Mouse (Mus musculus) layer of hippocampus, postnatal 14 days (tissue): Measurements from ENCODE around the gene Serpina3m. TPM values are rescaled to one million over a fixed set of nuclear protein-coding genes. Genes with fewer than 3 reads are reported as not detected.
"Not testable (repeated sequence)": the region's sequence is repeated elsewhere in the genome, so short reads cannot be mapped to it uniquely, and the experiment has no call there.

Source experiments
- DNase-seq, 2 experiments: peaks; one replicate each; pipeline ENCODE4 v3.0.0; 2021 to 2022; ENCODE audit warnings: low spot score in 2 of 2, mixed read lengths in 1 of 2
- long read RNA-seq, 2 experiments: library from polyadenylated mRNA; stranded (forward); transcript quantifications; one replicate each; pipeline ENCODE4 v2.0.0; 2021
- total RNA-seq, 2 experiments: library from RNA; stranded (reverse); gene quantifications; 2 replicates each; pipeline ENCODE4 v1.2.3; 2021

Serpina3m gene
- under 1 TPM in 1 of 2 experiments, not detected in 1; 0.45 TPM for total RNA-seq
- long read RNA-seq, experiment 1 = 0 reads
- long read RNA-seq, experiment 2 = 0 reads

DNA sequence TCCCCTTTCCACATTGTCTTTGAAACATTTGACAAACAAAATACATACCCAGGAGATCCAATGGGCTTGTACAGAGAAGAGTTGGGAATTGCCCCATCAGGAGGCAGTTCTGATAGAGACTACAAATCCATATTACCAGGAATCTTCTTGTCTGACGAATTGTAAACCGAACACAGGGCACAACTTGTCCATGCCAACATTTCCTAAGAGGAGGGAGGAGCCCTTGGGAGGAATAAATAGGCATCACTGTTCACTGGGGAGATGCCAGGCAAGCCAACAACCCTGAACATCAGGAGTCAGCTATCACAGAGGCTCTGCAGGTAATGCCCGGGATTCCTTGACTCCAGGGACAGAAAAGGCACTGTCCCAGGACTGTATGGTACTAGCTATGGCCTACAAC lies at the start of gene Serpina3m, which contains the start of gene Serpina3k:
Gene Serpina3m, plus strand, starts transcription at position 261 of the 400 bp plus-strand sequence.
Gene Serpina3k, plus strand, starts transcription at position 261 of the 400 bp plus-strand sequence.
- not testable (repeated sequence) for DNase-seq

DNA sequence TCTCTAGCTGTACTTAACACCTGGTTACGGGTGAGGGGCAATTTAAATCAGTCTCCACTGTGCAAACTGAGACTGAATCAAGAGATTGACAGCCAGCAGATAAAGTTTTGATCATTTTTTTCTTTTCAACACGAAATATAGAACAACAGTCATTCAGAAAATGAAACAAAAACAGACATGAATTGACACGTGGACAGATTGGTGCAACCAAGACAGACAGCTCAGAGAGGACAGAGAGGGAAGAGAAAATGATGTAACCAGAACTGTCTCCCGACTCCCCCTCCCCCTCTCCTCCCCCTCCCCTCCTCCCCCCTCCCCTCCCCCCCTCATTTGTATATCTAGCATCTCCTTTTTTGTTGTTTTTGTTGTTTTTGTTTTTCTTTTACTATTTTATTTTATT lies 48.4 kb upstream of the Serpina3m start:
- no peak for DNase-seq

DNA sequence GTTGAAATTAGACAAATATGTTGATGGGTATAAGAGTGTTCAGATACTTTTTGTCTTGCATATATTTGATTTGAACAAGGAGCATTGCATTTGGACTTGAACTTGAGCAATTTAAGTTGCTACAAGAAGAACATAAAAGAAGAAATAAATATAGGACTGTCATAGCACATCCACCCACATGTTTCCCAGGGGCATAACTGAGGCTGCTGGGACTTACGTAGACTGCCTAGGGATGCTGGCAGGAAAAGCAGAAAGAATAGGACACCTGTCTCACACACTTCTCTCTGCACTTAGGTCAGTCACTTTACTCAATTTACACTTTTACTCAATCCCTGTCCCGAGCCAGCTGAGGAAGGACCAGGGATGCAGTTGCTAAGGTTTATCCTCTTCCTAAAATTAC lies 44.3 kb upstream of the Serpina3m start:
- DNase-seq = no peak

DNA sequence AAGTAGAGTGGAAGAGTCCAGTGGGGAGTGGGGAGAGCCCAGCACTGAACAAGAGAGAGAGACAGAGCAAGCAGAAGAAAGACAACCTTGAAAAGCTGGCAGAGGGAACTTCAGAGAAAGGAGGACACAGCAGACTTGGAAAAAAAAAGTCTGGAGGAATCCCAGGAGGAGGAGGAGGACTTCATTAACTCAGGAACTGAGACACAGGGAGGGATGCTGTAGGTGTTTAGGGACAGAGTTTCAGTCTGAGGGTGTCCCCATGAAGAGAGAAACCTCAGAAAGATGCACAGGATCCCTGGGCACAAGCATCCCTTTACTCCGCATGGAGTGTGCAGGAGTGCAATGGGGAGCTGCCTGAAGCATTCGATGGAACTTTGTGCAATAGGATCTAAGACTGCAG lies 40.2 kb upstream of the Serpina3m start:
- no peak for DNase-seq

DNA sequence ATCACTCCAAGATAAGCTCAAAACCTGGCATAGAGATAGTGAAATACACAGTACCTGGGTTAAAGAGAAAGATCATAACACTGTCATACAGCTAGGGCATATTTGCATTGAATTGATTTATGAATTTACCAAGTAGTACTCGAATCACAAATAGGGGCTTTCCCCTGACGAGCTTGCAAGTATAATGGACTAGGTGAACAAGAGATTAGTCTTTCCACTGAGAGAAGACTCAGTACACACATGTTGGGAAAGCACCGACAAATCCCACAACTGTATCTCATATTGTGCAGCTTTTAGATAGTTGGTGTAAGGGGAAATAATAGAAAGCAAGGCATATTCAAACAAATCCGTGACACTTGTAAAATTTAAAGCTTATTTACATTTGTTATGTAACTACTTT lies 32.3 kb upstream of the Serpina3m start:
- no peak for DNase-seq

DNA sequence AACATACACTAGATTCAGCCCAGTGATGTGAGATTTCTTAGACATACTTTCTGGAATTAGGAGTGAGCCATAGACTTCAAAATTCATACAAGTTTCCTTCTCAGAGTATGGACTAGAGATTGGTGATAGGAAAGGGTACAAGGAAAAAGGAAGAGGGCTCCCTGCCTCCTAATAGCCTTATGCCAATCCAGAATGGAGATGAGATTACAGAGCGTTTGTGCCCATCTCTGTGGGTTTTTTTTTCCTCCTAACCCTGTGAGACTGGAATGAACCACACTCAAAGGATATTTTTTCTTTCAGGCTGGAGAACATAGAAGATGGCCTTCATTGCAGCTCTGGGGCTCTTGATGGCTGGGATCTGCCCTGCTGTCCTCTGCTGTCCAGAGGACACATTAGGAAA lies 24.0 kb upstream of the Serpina3m start, which contains the start of gene Serpina3j:
Gene Serpina3j, plus strand, starts transcription at position 301 of the 400 bp plus-strand sequence.
- no peak for DNase-seq

DNA sequence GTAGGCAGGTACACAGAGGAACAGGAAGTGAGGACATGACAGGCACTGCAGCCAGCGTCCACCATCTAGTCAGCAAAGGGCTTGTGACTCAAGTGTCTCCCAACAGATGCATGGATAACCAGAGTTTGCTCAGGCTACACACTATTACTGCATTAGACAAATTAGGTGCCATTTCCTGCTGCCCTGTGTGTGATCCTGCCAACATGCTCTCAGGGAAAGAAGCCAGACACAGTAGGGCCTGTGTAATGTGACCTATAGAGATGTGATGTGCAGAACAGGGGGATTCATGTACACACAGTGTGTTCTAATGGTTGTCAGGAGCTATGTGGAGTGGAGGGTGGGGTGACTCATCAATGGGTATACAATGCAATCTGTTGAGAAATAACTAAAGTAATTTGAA lies 15.8 kb upstream of the Serpina3m start:
- DNase-seq = no peak

DNA sequence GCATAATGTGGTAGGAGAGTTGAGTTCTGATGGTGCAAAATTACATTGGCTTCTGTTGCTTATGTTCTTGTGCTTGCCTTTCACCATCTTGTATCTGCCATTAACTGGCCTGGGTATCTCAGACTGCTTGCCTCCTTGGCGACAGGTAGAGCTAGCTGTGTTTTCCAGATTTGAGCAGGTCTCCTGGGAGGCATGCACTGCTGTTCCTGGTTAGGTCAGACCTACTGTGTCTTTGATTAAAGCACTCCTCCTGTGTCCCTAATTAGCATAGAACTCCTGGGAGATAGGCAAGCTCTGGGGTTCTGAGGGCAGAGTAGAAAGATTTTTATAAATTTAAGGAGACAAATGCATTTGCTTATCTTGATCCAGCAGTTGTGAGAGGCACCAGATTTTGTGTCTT lies 6.6 kb upstream of the Serpina3m start:
- DNase-seq = no peak

DNA sequence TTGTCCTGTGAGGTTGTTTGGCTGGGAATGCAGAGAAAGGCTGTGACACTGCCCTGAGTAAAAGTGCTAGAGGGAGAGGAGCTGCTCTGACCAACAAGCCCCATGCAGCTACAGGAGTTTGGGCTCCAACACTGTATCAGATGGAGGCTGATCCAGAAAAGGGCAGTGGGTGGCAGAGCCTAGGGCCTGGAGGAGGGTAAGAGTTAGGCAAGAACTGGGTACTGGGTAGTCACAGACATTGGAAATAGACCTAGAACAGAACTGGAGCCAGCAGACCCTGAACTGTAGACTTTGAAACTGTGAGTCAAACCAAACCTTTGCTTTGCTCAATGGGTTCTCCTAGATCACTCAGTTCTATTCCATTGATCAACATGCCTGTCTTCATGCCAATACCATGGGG lies 1.4 kb upstream of the Serpina3m start:
- DNase-seq = not testable (repeated sequence)

DNA sequence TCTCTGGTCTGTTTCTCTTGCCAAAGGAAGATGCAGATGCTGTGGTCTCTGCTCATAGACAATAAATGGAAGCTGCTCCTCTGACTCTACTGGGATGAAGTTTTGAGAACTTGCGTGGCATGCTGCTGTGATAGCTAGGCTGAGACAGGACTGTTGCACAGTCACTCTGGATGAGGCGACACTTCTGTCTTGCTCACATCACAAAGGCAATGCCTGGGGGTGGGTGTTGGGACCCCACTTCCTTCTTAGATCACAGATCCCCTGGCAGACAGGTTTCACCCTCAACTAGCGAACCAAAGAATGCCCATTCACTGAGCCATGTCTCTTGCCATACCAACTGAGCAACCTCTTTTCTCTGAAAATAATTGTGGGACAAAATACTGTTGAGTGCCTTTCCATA lies 419 bp downstream of the Serpina3m start:
- no peak for DNase-seq

DNA sequence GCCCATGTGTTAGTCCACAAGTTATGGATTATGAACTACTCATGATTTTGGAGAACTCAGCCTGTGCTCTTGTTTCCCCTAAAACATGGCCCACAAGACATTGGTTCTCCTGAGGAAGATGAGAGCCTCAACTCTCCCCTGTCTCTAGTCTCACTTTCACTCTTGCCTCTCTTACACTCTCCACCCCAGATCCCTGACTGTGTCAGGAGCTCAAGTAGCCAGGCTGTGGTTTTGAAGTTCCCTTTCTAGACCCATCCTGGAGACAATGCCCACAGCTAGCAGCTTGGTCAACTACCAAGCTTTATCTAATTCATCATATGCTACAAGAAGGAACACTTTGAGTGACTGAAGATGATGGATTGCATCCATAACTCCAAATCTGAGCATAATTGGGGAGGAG lies 4.2 kb downstream of the Serpina3m start:
- not testable (repeated sequence) for DNase-seq

DNA sequence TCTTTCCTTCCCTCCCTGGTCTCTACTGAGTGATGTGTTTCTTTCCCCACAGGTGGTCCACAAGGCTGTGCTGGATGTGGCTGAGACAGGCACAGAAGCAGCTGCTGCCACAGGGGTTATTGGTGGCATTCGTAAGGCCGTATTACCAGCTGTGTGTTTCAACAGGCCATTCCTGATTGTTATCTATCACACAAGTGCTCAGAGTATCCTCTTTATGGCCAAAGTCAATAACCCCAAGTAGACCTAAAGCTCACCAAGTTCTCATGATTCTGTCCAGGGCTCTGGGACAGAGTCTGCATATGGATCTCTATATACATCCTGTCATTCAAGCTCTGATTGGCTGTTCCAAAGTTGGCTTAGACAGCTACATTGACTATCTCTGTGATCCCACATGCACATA lies 6.9 kb downstream of the Serpina3m start:
- no peak for DNase-seq

DNA sequence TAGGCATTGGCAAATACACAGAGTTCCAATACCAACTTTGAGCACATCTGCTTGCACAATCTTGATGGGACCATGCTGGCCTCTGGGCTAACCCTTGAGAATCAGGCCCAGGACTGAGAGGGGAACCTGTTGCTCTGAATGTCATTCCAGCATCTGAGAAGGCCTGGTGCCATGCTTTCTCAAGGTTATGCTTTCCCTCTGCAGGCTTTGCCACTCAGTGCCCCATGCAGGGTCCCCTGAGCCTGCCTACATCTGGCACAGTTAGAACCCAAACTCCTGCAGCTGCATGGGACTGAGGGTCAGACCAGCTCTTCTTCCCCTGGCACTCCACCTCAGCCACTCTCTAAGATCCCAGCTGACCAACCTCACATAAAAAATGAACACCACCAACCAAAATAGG lies 7.4 kb downstream of the Serpina3m start:
- no peak for DNase-seq

DNA sequence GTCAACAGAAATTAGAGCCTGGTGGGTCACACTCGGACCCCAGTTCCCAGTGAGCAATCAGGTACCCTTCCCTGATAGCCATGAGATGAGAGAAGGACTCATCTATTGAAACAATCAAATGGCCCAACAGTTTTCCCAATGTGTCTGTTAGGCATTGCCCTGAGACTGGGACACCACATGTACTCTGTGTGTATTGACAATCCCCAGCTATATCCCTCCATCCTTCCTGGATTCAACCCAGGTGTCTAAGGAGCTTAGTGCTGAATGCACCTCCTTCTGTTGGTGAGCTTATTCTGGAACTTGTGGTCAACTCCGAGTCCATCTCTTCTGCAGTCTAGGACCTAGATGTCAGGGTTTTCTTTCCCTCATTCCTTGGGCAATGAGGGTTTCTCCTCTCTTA lies 8.8 kb downstream of the Serpina3m start:
- DNase-seq = no peak

DNA sequence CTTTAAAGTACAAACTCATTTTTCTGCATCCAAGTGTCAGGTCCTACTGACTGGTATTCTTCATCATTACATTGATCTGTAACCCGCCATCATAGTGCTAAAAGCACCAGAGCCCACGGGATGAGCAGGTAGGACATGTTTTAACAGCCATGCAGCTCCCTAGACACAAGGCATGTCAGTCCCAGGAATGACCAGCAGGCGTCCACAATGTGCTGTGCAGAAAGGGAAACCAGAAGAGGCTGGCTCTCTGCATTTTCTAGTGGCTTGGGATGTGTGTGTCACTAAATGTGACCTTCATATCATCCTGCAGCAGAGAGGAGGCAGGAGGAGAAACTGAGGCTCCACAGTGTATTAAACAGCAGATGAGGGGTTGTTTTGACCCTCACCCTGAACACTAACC lies 13.5 kb downstream of the Serpina3m start:
- peak; percentile 51 to 66 for DNase-seq

DNA sequence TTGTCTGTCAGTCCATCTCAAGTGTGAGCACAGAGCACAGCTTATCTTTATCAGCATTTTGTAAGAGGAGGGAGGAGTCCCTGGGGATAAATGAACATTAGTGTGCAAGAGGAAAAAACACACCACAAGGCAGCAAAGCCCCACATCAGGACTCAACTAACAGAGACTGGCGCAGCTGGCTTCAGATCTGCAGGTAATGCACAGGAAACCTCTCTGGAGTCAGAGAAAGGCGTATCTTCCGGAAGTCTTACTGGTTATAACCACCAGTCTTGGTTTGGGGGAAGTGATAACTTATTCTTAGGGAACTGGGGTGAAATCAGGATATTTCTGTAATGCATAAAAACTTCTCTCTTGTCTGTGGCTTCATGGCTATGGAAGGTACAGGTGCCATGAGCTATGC lies 17.7 kb downstream of the Serpina3m start:
- no peak for DNase-seq

DNA sequence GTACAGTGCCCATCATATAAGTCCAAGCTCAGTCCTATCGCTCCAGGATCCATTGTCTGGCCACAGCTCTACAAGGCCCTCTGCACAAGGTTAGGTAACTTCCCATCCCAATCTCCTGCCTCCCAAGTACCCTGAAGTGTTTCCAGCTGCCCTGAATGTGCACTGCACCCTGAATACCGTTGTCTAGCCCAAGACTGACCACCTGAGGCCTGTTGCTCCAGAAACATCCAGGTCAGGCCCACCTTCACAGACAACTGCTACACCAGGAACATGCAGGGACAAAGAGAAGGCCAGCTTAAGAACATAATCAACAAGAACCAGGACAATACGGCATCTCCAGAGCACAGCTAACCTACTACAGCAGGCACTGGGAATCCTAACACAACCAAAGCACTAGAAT lies 31.7 kb downstream of the Serpina3m start:
- DNase-seq = no peak

DNA sequence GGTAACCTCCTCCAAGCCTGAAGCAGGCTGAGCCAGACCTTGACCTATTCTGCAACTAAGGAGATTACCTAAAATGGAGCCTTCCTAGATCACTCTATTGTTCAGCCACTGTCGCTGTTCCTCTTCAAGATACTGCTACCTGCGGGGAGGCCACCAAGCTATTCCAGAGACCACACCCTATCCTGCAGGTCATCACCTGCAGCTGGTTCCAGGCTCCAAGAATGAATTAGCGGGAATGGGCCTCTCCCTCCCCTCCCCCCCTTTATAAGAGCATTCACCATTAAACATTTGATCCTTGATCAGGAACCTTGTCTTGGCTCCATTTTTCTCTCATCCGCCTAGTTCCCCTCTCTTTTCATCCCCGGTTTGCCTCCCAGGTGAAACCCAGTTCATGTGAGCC lies 38.9 kb downstream of the Serpina3m start:
- not testable (repeated sequence) for DNase-seq

DNA sequence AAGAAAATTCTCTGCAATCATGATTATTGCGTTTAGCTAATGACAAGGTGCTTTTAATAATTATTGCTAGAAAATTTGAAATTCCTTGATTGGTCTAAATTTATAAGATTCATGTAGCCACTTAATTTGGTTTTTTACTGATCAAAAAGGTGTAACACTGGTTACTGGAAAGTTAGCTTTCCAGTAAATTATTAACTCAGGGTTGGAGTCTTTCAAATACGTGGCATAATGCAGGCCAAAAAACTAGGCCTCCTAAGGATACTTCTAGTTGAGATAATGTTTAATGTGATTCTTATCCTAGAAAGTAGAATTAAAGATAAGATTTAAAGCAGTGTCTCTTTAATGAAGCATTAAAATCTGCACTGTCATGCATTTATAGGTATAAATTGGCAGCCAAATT lies 40.1 kb downstream of the Serpina3m start:
- not testable (repeated sequence) for DNase-seq

DNA sequence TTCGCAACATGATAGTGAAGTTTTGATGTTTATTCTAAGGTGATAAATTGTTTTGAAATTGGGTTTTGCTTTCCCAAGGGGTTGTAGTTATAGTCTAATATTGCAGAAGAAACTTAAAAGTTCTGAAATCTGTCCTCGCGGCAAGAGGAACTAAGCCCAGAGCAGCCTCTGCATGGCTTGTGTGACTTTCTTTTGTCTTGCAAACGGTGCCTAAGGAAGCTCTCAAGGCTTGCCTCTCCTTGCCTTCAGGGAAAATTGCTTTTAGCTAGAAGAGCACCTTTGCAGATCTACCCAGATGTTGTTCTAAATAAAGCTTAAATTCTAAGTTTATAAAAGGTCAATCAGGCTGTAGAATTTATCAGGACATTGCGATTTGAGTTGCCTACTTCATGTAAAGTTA lies 40.5 kb downstream of the Serpina3m start:
- not testable (repeated sequence) for DNase-seq

DNA sequence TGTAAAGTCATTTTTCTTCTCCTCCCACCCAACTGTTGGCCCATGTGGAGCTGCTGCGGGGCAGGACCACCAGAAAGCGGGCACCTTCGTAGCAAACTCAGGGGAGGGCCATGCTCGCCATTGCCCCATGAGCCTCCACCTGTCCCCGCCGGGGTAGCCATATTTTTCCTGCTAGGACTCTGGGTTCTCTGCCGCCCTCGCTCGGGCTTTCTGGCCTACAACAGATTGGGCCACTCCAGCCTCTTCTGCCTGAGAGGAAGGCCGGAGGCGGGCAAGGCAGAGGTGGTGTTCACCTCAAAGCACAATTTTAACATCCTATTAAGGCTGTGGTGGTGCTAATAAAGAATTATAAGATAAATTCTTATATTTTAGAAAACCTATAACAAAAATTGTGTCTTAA lies 41.6 kb downstream of the Serpina3m start:
- no peak for DNase-seq

DNA sequence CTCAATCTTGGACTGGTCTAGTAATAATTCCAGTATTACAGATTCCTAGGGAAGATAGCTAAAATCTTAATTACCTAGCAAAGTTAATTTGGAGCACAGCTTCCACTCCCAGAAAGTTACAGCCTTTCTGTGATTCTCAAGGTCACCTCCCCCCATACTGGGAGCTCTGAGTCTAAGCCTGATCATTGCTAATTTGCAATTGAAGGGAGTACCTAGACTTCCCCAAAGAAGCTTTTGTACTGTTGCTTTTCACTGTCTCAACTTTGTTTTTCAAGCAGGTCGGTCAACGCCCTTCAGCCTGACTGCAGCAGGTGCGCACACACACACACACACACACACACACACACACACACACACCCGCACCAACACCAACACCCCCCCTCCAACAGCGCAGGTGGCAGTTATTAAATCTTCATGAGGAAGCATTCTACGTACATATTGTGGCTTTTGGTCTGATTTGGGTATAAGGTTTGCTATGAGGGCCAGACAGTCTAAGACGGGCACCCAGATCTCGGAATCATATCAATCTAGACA lies 42.9 kb downstream of the Serpina3m start:
- not testable (repeated sequence) for DNase-seq

DNA sequence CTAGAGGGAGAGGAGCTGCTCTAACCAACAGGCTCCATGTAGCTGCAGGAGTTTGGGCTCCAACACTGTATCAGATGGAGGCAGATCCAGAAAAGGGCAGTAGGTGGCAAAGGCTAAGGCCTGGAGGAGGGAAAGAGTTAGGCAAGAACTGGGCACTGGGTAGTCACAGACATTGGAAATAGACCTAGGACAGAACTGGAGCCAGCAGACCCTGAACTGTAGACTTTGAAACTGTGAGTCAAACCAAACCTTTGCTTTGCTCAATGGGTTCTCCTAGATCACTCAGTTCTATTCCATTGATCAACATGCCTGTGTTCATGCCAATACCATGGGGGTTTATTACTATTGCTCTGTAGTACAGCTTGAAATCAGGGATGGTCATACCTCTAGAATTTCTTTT lies 47.7 kb downstream of the Serpina3m start:
- DNase-seq = not testable (repeated sequence)
